Mouse (Mus musculus) left cerebral cortex, adult 9 months (tissue): Measurements from ENCODE around the gene Clgn.
A peak's percentile ranks its signal among the peaks of the same experiment; 100 is the strongest.

Source experiments
- DNase-seq, 2 experiments: peaks; one replicate each; pipeline ENCODE4 v3.0.0; 2022; ENCODE audit warnings: low spot score in 2 of 2

Gene Clgn

GRCm38 (mm10) chr8:83389316-83390005 is at the start of gene Clgn:
Clgn (plus strand) TSS chr8:83389867.
- peak; percentile 14 to 65 for DNase-seq

GRCm38 (mm10) chr8:83342076-83342475 is 47.6 kb upstream of the Clgn start:
- no peak for DNase-seq

- DNase-seq, result no peak
Measured at GRCm38 (mm10) chr8:83342693-83343092, 47.0 kb upstream of the Clgn start.

- no peak for DNase-seq
Measured at GRCm38 (mm10) chr8:83348263-83348662, 41.4 kb upstream of the Clgn start, which contains the start of gene Mgat4d. Mgat4d (plus strand) TSS chr8:83348471.

- DNase-seq, result no peak
Measured at GRCm38 (mm10) chr8:83351315-83351714, 38.4 kb upstream of the Clgn start.

- no peak for DNase-seq
Measured at GRCm38 (mm10) chr8:83363156-83363769, 26.4 kb upstream of the Clgn start.

GRCm38 (mm10) chr8:83377231-83377630 is 12.4 kb upstream of the Clgn start:
- DNase-seq, result no peak

GRCm38 (mm10) chr8:83380141-83380540 is 9.5 kb upstream of the Clgn start:
- DNase-seq, result no peak

GRCm38 (mm10) chr8:83381016-83381415 is 8.7 kb upstream of the Clgn start:
- DNase-seq, result no peak

- no peak for DNase-seq
Measured at GRCm38 (mm10) chr8:83382850-83383249, 6.8 kb upstream of the Clgn start.

- DNase-seq, result no peak
Measured at GRCm38 (mm10) chr8:83390006-83390701, 487 bp downstream of the Clgn start.

- no peak for DNase-seq
Measured at GRCm38 (mm10) chr8:83392521-83392920, 2.9 kb downstream of the Clgn start.

- DNase-seq, result no peak
Measured at GRCm38 (mm10) chr8:83394325-83394724, 4.7 kb downstream of the Clgn start.

- no peak for DNase-seq
Measured at GRCm38 (mm10) chr8:83396680-83397079, 7.0 kb downstream of the Clgn start.

GRCm38 (mm10) chr8:83397726-83398125 is 8.1 kb downstream of the Clgn start:
- DNase-seq, result no peak

- DNase-seq, result no peak
Measured at GRCm38 (mm10) chr8:83405548-83405947, 15.9 kb downstream of the Clgn start.

GRCm38 (mm10) chr8:83406836-83407235 is 17.2 kb downstream of the Clgn start:
- no peak for DNase-seq

GRCm38 (mm10) chr8:83408496-83408895 is 18.8 kb downstream of the Clgn start:
- DNase-seq, result no peak

- no peak for DNase-seq
Measured at GRCm38 (mm10) chr8:83416878-83417277, 27.2 kb downstream of the Clgn start.

- DNase-seq, result no peak
Measured at GRCm38 (mm10) chr8:83417970-83418369, 28.3 kb downstream of the Clgn start.

GRCm38 (mm10) chr8:83418805-83419516 is 29.3 kb downstream of the Clgn start:
- no peak for DNase-seq

- DNase-seq, result no peak
Measured at GRCm38 (mm10) chr8:83421354-83421753, 31.7 kb downstream of the Clgn start.
